Mouse (Mus musculus) limb, embryonic 12.5 days (tissue): ENCODE measurements around the gene Dennd5b. TPM values are rescaled to one million over a fixed set of nuclear protein-coding genes. Genes with fewer than 3 reads are reported as not detected.
"Not testable (repeated sequence)": the region's sequence is repeated elsewhere in the genome, so short reads cannot be mapped to it uniquely, and the experiment has no call there.

ENCODE experiments used
- ATAC-seq: fragments of 200-750 bp; cut with Nextera tagmentation; 2 replicates; pipeline ENCODE4 v1.8.0; 2017; ENCODE audit warnings: low read depth, moderate TSS enrichment; ENCODE audit not compliant: insufficient number of reproducible peaks, insufficient read depth, low FRiP score, low TSS enrichment
- H3K27ac ChIP-seq: fragments of 300-500 bp; sonication (generic); 2 replicates; pipeline ENCODE4 v1.5.1; 2016; ENCODE audit warnings: mild to moderate bottlenecking, moderate library complexity
- H3K27me3 ChIP-seq: fragments of 300-500 bp; sonication (generic); 2 replicates; pipeline ENCODE4 v1.6.1; 2016; ENCODE audit warnings: mild to moderate bottlenecking, moderate library complexity
- H3K36me3 ChIP-seq: fragments of 300-500 bp; sonication (generic); 2 replicates; pipeline ENCODE4 v1.6.1; 2016; ENCODE audit warnings: mild to moderate bottlenecking, moderate library complexity
- H3K4me1 ChIP-seq: fragments of 300-500 bp; sonication (generic); replicated peaks from 2 replicates; pipeline ENCODE4 v1.6.1; 2016
- H3K4me2 ChIP-seq: fragments of 300-500 bp; sonication (generic); 2 replicates; pipeline ENCODE4 v1.6.1; 2016; ENCODE audit warnings: mild to moderate bottlenecking, moderate library complexity
- H3K4me3 ChIP-seq: fragments of 300-500 bp; sonication (generic); replicated peaks from 2 replicates; pipeline ENCODE4 v1.5.1; 2016; ENCODE audit warnings: mild to moderate bottlenecking
- H3K9ac ChIP-seq: fragments of 300-500 bp; sonication (generic); replicated peaks from 2 replicates; pipeline ENCODE4 v1.6.1; 2016; ENCODE audit warnings: mild to moderate bottlenecking, moderate library complexity
- H3K9me3 ChIP-seq: fragments of 300-500 bp; sonication (generic); 2 replicates; pipeline ENCODE4 v1.6.1; 2016; ENCODE audit warnings: mild to moderate bottlenecking, moderate library complexity
- WGBS: fragments of 180-500 bp; shearing (Covaris S2); methylation state at CpG from one replicate; pipeline ENCODE4 v1.1.7; 2016; 5-methylcytosine and 5-hydroxymethylcytosine counted together
- polyA plus RNA-seq: library from polyadenylated mRNA; unstranded; fragments of >200 nt; fragmentation: Nextera tagmentation; extraction: Ambion mirVana; gene quantifications from 2 replicates; pipeline ENCODE4 v1.2.1, GENCODE M21; 2016

Dennd5b gene
- polyA plus RNA-seq, 1 experiment from 2014 or later: 8.2 TPM

- no peak overlapping the region for H3K9ac ChIP-seq
- H3K9me3 ChIP-seq: no peaks in the 10 kb centered on the region
- H3K4me1 ChIP-seq: peaks cover 12% of the 10 kb centered on the region
- ATAC-seq: no peak
- no peak overlapping the region for H3K4me2 ChIP-seq
- 27% methylated on average over 5 of the region's 5 CpGs for WGBS
- H3K36me3 ChIP-seq: no peaks in the 10 kb centered on the region
- no peak overlapping the region for H3K27ac ChIP-seq
- H3K4me3 ChIP-seq: no peak overlapping the region
- H3K27me3 ChIP-seq: no peaks in the 10 kb centered on the region
These were observed 31.0 kb upstream of the Dennd5b start for GRCm38 (mm10) chr6:149132311-149133077.

DNA sequence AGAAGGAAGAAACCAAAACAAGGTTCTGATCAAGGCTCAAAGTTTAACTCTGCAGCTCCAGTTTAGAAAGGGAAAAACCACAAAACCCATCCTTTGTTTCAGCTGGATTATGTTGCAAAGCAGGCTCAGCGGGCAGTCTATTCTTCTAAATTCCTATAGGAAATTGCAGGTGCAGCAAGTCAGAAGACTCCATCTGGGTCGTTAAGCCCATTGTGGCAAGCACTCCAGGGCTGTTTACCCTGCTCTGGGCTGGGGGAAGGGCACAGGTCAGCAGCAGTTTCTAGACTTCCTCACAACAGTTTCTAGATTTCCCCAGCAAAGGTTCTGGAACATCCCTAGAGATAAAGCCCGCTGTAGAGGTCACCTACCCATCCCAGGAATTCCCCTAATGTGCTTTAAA lies 29.6 kb upstream of the Dennd5b start:
- Histone ChIP-seq H3K9me3 (no peaks in the 10 kb centered on the region), H3K4me1 (peaks cover 12% of the 10 kb centered on the region), H3K9ac (no peak overlapping the region), H3K27ac (no peak overlapping the region), H3K36me3 (no peaks in the 10 kb centered on the region), H3K4me2 (no peak overlapping the region), H3K4me3 (no peak overlapping the region), H3K27me3 (no peaks in the 10 kb centered on the region)
- ATAC-seq: no peak
- WGBS: 27% methylated on average over 3 of the region's 3 CpGs

DNA sequence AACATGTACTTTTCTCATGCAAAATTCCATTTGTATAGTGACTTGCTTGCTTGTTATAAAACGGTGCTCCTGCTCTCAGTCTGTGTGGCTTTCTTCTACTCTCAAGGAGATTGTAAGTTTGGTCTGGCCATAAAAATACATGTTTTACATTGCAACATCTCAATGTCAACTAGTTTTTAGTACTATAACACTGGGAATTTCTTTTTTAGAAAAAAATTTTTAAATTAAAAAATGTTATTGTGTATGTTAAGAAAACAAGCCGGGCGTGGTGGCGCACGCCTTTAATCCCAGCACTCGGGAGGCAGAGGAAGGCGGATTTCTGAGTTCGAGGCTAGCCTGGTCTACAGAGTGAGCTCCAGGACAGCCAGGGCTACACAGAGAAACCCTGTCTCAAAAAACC lies 28.4 kb upstream of the Dennd5b start, which contains the start of gene Gm10203:
Gene Gm10203 (plus strand): TSS at position 301 of the 400 bp plus-strand sequence.
- H3K9ac ChIP-seq, H3K9me3 ChIP-seq, H3K4me1 ChIP-seq, ATAC-seq, H3K27ac ChIP-seq, H3K27me3 ChIP-seq, H3K4me3 ChIP-seq, H3K4me2 ChIP-seq, H3K36me3 ChIP-seq: not testable (repeated sequence)
- 88% methylated on average over 8 of the region's 8 CpGs for WGBS

GRCm38 (mm10) chr6:149126675-149127074 lies 25.2 kb upstream of the Dennd5b start:
- H3K9me3 ChIP-seq: no peaks in the 10 kb centered on the region
- H3K4me2 ChIP-seq: no peak overlapping the region
- H3K4me3 ChIP-seq: no peak overlapping the region
- WGBS: 71% methylated on average over 4 of the region's 4 CpGs
- no peak overlapping the region for H3K9ac ChIP-seq
- H3K4me1 ChIP-seq: no peaks in the 10 kb centered on the region
- H3K36me3 ChIP-seq: no peaks in the 10 kb centered on the region
- H3K27me3 ChIP-seq: no peaks in the 10 kb centered on the region
- no peak overlapping the region for H3K27ac ChIP-seq
- ATAC-seq: no peak

DNA sequence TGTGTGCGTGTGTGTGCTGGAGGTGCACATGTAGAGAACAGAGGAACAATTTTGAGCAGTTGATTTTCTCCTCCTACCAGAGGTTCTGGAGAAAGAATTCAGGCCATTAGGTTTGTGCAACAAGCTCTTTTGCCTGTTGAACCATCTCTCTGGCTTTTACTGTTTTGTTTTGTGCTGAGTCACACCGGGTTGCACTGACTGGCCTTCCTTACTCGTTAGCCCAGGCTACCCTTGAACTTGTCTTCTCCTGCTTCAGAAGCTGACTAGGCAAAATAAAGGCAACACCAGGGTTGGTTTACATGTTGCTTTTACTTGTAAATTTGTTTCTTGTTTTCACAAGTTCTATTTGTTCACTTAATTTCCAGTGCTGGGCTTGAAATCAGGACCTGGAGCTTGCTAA lies 21.6 kb upstream of the Dennd5b start:
- WGBS: 96% methylated on average over 3 of the region's 3 CpGs

GRCm38 (mm10) chr6:149119853-149120252 lies 18.4 kb upstream of the Dennd5b start:
- WGBS: 33% methylated on average over 2 of the region's 2 CpGs
- Histone ChIP-seq H3K9me3 (no peaks in the 10 kb centered on the region), H3K36me3 (no peaks in the 10 kb centered on the region), H3K4me3 (no peak overlapping the region), H3K27me3 (no peaks in the 10 kb centered on the region), H3K4me1 (no peaks in the 10 kb centered on the region), H3K4me2 (no peak overlapping the region), H3K9ac (no peak overlapping the region), H3K27ac (no peak overlapping the region)
- ATAC-seq: no peak

More for the DNA sequence above, 21.6 kb upstream of the Dennd5b start:
- no peaks in the 10 kb centered on the region for H3K36me3 ChIP-seq
- no peak overlapping the region for H3K4me3 ChIP-seq
- ATAC-seq: no peak
- H3K27me3 ChIP-seq: no peaks in the 10 kb centered on the region
- H3K27ac ChIP-seq: no peak overlapping the region
- no peaks in the 10 kb centered on the region for H3K9me3 ChIP-seq
- no peaks in the 10 kb centered on the region for H3K4me1 ChIP-seq
- H3K9ac ChIP-seq: no peak overlapping the region
- no peak overlapping the region for H3K4me2 ChIP-seq

- WGBS: 76% methylated on average over 2 of the region's 2 CpGs
- H3K9me3 ChIP-seq: no peaks in the 10 kb centered on the region
- no peak for ATAC-seq
- H3K36me3 ChIP-seq: no peaks in the 10 kb centered on the region
- no peak overlapping the region for H3K9ac ChIP-seq
- H3K27ac ChIP-seq: no peak overlapping the region
- no peaks in the 10 kb centered on the region for H3K27me3 ChIP-seq
- H3K4me3 ChIP-seq: no peak overlapping the region
- no peak overlapping the region for H3K4me2 ChIP-seq
- no peaks in the 10 kb centered on the region for H3K4me1 ChIP-seq
These were observed 17.5 kb upstream of the Dennd5b start for GRCm38 (mm10) chr6:149118935-149119334.

DNA sequence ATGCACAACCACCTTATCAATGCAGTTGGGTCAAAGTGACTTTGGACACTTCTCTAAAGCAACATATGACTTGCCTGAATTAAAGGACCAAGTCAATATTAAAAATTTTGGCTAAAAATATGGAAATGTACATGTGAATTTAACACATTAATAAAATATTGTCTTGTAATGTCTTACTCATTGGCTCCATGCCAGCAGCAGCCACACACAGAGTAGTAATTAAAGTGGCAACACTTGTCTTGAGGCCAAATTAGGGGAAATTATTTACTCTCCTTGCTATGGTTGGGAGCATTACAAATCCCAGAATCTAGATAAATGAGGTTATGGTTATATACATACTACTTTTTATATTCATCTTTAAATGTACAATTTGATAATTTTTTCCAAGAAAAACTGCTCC lies 15.5 kb upstream of the Dennd5b start:
- H3K9me3 ChIP-seq: no peaks in the 10 kb centered on the region
- no peak overlapping the region for H3K27ac ChIP-seq
- H3K27me3 ChIP-seq: no peaks in the 10 kb centered on the region
- H3K4me2 ChIP-seq: no peak overlapping the region
- H3K36me3 ChIP-seq: no peaks in the 10 kb centered on the region
- no peaks in the 10 kb centered on the region for H3K4me1 ChIP-seq
- ATAC-seq: no peak
- H3K4me3 ChIP-seq: no peak overlapping the region
- H3K9ac ChIP-seq: no peak overlapping the region

DNA sequence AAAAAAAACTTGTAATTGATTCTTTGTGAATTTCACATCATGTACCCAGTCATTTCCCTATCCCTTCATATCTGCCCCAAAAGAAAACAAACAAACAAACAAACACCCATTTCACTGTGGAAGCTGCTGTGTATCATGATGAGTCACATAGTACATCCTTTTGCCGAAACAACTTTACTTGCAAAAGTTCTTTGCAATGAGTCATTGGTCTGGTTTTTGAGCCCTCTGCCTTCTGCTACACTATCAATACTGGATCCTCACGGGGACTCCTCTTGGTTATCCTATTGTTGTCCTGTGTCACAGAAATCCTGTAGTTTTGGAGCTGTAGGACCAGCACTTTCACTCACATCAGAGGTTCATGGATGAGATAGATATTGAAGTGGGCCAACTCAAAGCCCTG lies 7.4 kb upstream of the Dennd5b start:
- H3K4me2 ChIP-seq: no peak overlapping the region
- H3K27ac ChIP-seq: no peak overlapping the region
- 84% methylated on average over 2 of the region's 2 CpGs for WGBS
- H3K9me3 ChIP-seq: no peaks in the 10 kb centered on the region
- no peak overlapping the region for H3K4me3 ChIP-seq
- no peak for ATAC-seq
- no peak overlapping the region for H3K9ac ChIP-seq
- no peaks in the 10 kb centered on the region for H3K4me1 ChIP-seq
- no peaks in the 10 kb centered on the region for H3K36me3 ChIP-seq
- H3K27me3 ChIP-seq: no peaks in the 10 kb centered on the region

- Histone ChIP-seq H3K4me1 (no peaks in the 10 kb centered on the region), H3K36me3 (no peaks in the 10 kb centered on the region), H3K27ac (no peak overlapping the region), H3K4me2 (no peak overlapping the region), H3K9me3 (no peaks in the 10 kb centered on the region), H3K27me3 (no peaks in the 10 kb centered on the region), H3K4me3 (no peak overlapping the region), H3K9ac (no peak overlapping the region)
- WGBS: 79% methylated on average over 3 of the region's 3 CpGs
- ATAC-seq: no peak
These were observed 6.1 kb upstream of the Dennd5b start for GRCm38 (mm10) chr6:149107615-149108014.

DNA sequence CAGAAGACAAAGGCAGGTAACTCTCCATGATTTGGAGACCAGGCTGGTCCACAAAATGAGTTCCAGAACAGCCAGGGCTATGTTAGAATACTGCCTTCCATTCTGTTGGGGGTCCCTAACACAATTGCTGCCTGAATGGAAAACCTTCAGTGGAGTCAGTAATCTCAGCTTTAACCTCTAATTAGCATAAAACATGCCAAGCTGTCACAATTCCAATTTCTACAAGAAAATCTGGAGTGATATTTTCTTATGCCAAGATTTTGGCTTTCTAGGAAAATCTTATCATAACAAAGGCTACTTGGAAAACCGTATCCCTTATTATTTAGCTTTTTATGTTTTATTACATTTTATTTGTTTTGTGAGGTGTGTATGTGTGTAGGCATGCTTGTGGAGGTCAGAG lies 2.0 kb upstream of the Dennd5b start:
- WGBS: 92% methylated on average over 1 of the region's 1 CpGs
- no peak overlapping the region for H3K27ac ChIP-seq
- no peaks in the 10 kb centered on the region for H3K27me3 ChIP-seq
- no peaks in the 10 kb centered on the region for H3K9me3 ChIP-seq
- ATAC-seq: no peak
- H3K9ac ChIP-seq: no peak overlapping the region
- H3K4me3 ChIP-seq: no peak overlapping the region
- no peak overlapping the region for H3K4me2 ChIP-seq
- H3K4me1 ChIP-seq: 0 out of 2 replicates have a peak, but pooled peaks cover 3% of the 10 kb centered on the region
- no peaks in the 10 kb centered on the region for H3K36me3 ChIP-seq

DNA sequence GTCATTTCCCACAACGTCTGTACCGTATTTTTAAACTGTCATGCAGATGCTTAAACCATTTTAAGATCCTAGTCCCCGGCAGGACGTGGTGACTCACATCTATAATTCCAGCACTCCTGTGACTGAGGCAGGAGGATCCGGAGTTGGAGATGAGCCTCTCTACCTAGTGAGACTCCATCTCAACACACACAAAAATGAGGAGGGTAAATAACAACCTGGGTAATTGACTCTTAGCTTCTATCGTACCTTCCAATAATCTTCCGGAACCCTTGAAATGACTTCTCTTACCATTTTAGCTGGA lies 413 bp upstream of the Dennd5b start:
- H3K4me3 ChIP-seq: peak overlapping the region; percentile 75
- H3K36me3 ChIP-seq: no peaks in the 10 kb centered on the region
- peak overlapping the region; percentile 87 for H3K9ac ChIP-seq
- 0 out of 2 replicates have a peak, but pooled peaks cover 3% of the 10 kb centered on the region for H3K4me1 ChIP-seq
- WGBS: 17% methylated on average over 7 of the region's 7 CpGs
- H3K27ac ChIP-seq: no peak overlapping the region
- ATAC-seq: 0 out of 2 replicates have a peak, but pooled peaks have one; percentile 8
- H3K9me3 ChIP-seq: no peaks in the 10 kb centered on the region
- H3K27me3 ChIP-seq: no peaks in the 10 kb centered on the region
- H3K4me2 ChIP-seq: peak overlapping the region; percentile 84
